ENCODE assay signal across 8 mouse cellular contexts in the genomic region with DNA sequence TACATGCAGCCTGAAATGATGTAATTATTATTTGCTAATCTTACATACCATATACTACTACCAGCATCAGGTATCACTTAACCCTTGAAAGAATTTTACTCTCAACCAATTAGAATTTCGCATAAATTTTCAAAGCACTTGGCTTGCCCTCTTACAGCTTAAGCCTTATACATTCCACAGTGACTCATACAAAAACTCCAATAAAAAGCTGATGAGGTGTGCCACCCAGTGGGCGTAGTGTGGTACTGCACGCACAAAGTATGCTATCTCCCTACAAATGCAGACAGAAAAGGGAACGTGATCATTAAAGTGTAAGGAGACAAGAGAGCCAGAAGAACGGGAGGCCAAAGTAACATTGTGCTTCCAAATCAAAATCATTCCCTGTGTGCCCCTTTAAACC. TPM values are rescaled to one million over a fixed set of nuclear protein-coding genes. Genes with fewer than 3 reads are reported as not detected.
DNase-seq lines count a peak whose midpoint lies in the region; ATAC-seq and TF ChIP-seq lines count a peak whose summit lies in the region.

No protein-coding gene starts in this region.

- WGBS in forebrain, embryonic 12.5 days, result 17% methylated on average over 5 of the region's 5 CpGs
- 21% methylated on average over 5 of the region's 5 CpGs for WGBS in liver, embryonic 11.5 days

- no peak overlapping the region for H3K4me2 ChIP-seq in forebrain, embryonic 12.5 days
- no peak overlapping the region for H3K4me2 ChIP-seq in liver, embryonic 11.5 days

- H3K36me3 ChIP-seq in E14TG2a.4 (ENCODE audit: insufficient read depth, low read length), result no peaks in the 10 kb centered on the region
- H3K36me3 ChIP-seq in forebrain, embryonic 12.5 days (replicated peaks), result no peaks in the 10 kb centered on the region
- no peaks in the 10 kb centered on the region for H3K36me3 ChIP-seq in liver, embryonic 11.5 days (ENCODE audit: control insufficient read depth, insufficient read depth, low read length)

- no peak overlapping the region for H3K9ac ChIP-seq in forebrain, embryonic 12.5 days
- no peak overlapping the region for H3K9ac ChIP-seq in liver, embryonic 11.5 days (ENCODE audit: low read depth, low read length)

- H3K27me3 ChIP-seq in E14TG2a.4 (ENCODE audit: insufficient read depth, low read length), result no peaks in the 10 kb centered on the region
- peaks cover 4% of the 10 kb centered on the region; the same call in 1 of the 2 replicates for H3K27me3 ChIP-seq in forebrain, embryonic 12.5 days
- H3K27me3 ChIP-seq in liver, embryonic 11.5 days (replicated peaks; ENCODE audit: control insufficient read depth, insufficient read depth, low read length), result no peaks in the 10 kb centered on the region; the same call in none of the 2 replicates

- 0 out of 2 replicates have a peak, but pooled peaks have one; percentile 14 for ATAC-seq in forebrain, embryonic 12.5 days (ENCODE audit: low FRiP score)
- ATAC-seq in liver, embryonic 11.5 days (replicated peaks; ENCODE audit: low FRiP score), result peak; percentile 36

- DNase-seq in gastrocnemius, adult 18-20 months (ENCODE audit: low spot score), result peak; percentile 17
- no peak for DNase-seq in gastrocnemius, postnatal 14 days
- DNase-seq in c-Kit-positive CD71-negative TER-119-negative erythroid progenitor cells, embryonic 14.5 days (ENCODE audit: low read depth), result peak; percentile 58
- peak; percentile 57 for DNase-seq in kidney, postnatal 14 days
- DNase-seq in liver, embryonic 11.5 days (ENCODE audit: low spot score), result no peak
- DNase-seq in retina, postnatal 1 day, result peak; percentile 61

- H3K27ac ChIP-seq in forebrain, embryonic 12.5 days, result no peak overlapping the region
- H3K27ac ChIP-seq in liver, embryonic 11.5 days (ENCODE audit: low read depth, low read length), result no peak overlapping the region

- intact Hi-C loops in gastrocnemius, postnatal 14 days (cut with DNase I; ENCODE audit: low total_unique reads), result loop anchor here (5.0 kb wide), 1 partner anchor 50 kb away; the partner anchor contains the start of gene Ripply1

- no peaks in the 10 kb centered on the region for H3K9me3 ChIP-seq in E14TG2a.4 (ENCODE audit: low read length)
- no peaks in the 10 kb centered on the region for H3K9me3 ChIP-seq in forebrain, embryonic 12.5 days
- H3K9me3 ChIP-seq in liver, embryonic 11.5 days (ENCODE audit: control insufficient read depth, low read length), result no peaks in the 10 kb centered on the region

- H3K4me1 ChIP-seq in E14TG2a.4 (replicated peaks; ENCODE audit: low read depth, low read length), result no peaks in the 10 kb centered on the region
- no peaks in the 10 kb centered on the region for H3K4me1 ChIP-seq in forebrain, embryonic 12.5 days
- H3K4me1 ChIP-seq in liver, embryonic 11.5 days (replicated peaks; ENCODE audit: control insufficient read depth, insufficient read depth, low read length), result no peaks in the 10 kb centered on the region

- no peak overlapping the region for H3K4me3 ChIP-seq in E14TG2a.4 (replicated peaks; ENCODE audit: low read length)
- H3K4me3 ChIP-seq in forebrain, embryonic 12.5 days (replicated peaks), result no peak overlapping the region
- no peak overlapping the region for H3K4me3 ChIP-seq in liver, embryonic 11.5 days (ENCODE audit: low read depth, low read length)

- TF ChIP-seq CTCF in E14TG2a.4 (conservative IDR thresholded peaks at IDR 0.05; ENCODE audit: low read length), result peak; percentile 50

RNA-seq across cellular contexts. Expression of gene Cldn2, which starts 31.8 kb away (rescaled TPM):
- under 1 TPM in 1 of 2 experiments, not detected in 1; 0.07 TPM for total RNA-seq in gastrocnemius, adult 18-20 months (2021)
- total RNA-seq in gastrocnemius, postnatal 14 days (2021), result under 1 TPM; 0.16 to 0.18 TPM
- polyA plus RNA-seq in forebrain, embryonic 12.5 days (2016; fragmentation: Nextera tagmentation; extraction: Ambion mirVana), result 0.11 and 0.29 TPM in 2 replicates
- polyA plus RNA-seq in liver, embryonic 11.5 days (2014; fragmentation: Nextera tagmentation; extraction: Ambion mirVana), result 0.11 and 0.23 TPM in 2 replicates

RNA-seq across cellular contexts. Expression of gene Morc4, which starts 39.0 kb away (rescaled TPM):
- total RNA-seq in gastrocnemius, adult 18-20 months (2021), result 1 to 10 TPM; 3.8 to 5.7 TPM
- total RNA-seq in gastrocnemius, postnatal 14 days (2021), result 1 to 10 TPM; 7.7 to 9.5 TPM
- polyA plus RNA-seq in forebrain, embryonic 12.5 days (2016; fragmentation: Nextera tagmentation; extraction: Ambion mirVana), result 5.9 and 6.1 TPM in 2 replicates
- 17.9 and 19.6 TPM in 2 replicates for polyA plus RNA-seq in liver, embryonic 11.5 days (2014; fragmentation: Nextera tagmentation; extraction: Ambion mirVana)

RNA-seq across cellular contexts. Expression of gene Ripply1, which starts 50.3 kb away (rescaled TPM):
- total RNA-seq in gastrocnemius, adult 18-20 months (2021), result not detected
- under 1 TPM; 0.40 to 0.62 TPM for total RNA-seq in gastrocnemius, postnatal 14 days (2021)
- not detected in 2 replicates for polyA plus RNA-seq in forebrain, embryonic 12.5 days (2016; fragmentation: Nextera tagmentation; extraction: Ambion mirVana)
- not detected in 2 replicates for polyA plus RNA-seq in liver, embryonic 11.5 days (2014; fragmentation: Nextera tagmentation; extraction: Ambion mirVana)

Comparison
In these comparisons a context has a peak if more than half of its experiments do, and no peak if none do; other contexts are left out.
1. DNase-seq: peak in gastrocnemius, adult 18-20 months (single experiment), c-Kit-positive CD71-negative TER-119-negative erythroid progenitor cells, embryonic 14.5 days (single experiment), kidney, postnatal 14 days (single experiment) and retina, postnatal 1 day (single experiment); none in gastrocnemius, postnatal 14 days (single experiment) and liver, embryonic 11.5 days (single experiment).